Mouse (Mus musculus) ovary, postnatal 14 days (tissue): Measurements from ENCODE around the gene Shd.

ENCODE experiments used
- DNase-seq: peaks from one replicate; pipeline ENCODE4 v3.0.0; 2022; ENCODE audit warnings: low spot score

Gene Shd

DNA sequence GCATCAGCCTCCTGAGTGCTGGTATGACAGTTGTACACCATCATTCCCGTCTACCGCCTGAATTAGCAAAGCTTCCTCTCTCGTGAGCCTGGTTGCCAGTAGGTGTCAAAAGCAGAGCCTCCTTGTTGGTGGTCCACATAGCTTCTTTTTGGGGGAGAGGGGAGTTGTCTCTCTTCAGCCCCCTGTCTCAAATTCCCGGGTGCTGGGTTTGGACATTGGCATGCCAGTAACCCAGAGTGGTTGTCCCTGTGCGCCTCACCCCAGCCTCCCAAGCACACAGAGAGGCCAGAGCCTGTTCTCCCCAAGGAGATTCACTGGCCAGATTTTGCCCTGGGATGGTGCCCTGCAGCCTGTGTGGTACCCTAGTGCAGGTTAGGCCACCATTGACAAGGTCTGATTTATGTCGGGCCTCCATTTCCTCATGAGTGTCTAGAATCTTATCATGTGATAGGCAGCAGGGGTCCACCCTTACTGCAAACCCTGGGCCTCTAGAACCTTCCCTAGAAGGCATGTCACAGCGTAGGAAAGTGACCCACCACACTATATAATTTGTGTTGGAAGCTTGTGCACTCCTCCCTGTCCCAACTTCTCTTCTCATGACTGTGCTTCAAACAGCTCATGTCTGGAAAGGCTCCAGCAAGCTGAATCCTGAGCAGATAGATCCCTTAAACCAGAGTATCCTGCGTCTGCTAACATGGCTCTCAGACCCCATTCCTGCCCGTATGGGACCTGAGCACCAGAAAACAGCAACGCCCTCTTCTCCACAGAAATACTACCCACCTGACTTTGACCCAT is 10.1 kb upstream of the Shd start:
- DNase-seq = no peak

DNA sequence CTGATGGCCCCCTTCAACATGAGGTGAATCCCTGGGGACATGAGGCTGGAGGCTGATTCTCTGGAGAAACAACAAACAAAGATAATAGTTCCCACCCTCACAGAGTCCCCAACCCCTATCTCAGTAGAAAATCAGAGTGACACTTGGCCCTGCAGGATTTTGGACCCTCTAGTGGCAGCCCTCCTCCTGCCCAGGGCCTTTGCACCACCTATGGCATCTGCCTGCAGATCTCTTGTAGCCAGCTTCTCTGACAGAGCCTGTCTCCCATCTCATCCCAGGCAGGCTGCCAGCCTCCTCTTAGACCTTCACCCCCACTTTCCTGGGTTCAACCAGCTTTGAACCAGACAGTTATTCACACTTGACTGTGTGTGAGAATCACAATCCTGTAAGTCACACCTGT is 9.5 kb upstream of the Shd start:
- DNase-seq = no peak

DNA sequence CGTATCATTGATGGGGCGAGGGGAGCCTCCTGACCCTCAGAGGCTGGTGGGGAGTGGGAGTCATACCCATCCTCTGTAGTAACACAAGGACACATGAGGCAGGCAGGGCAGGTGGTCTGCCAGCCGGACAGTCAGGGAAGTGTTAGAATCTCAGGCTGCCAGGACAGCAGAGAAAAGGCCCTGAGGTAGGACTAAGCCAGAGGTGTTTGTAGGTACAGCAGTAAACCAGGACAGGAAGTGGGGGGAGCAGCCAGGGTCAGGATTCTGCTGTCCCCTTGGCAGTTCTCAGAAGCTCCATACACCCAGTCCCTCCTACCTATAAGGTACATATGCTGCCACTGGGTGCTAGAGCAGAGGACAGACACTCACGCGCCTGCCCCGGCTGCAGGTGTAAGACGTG is 8.6 kb upstream of the Shd start:
- no peak for DNase-seq

DNA sequence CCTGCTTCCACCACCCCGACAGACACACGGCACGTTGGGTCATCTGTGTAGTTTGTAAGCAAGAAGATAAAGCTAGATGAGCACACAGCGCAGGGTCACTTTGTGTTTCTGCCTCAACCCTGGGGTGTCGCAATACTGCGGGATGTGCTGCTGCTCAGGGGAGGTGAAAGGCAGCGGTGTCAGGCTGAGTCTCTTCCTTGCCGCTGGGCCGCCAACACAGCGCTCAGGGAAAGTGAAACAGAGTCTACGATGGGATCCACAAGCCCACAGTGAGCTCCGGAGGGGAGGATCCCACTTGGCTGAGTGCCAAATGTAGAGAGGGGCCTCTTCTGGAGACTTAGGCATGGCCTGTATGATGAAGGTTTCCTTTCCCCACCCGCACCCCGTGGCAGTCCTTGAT is 7.1 kb upstream of the Shd start:
- no peak for DNase-seq

DNA sequence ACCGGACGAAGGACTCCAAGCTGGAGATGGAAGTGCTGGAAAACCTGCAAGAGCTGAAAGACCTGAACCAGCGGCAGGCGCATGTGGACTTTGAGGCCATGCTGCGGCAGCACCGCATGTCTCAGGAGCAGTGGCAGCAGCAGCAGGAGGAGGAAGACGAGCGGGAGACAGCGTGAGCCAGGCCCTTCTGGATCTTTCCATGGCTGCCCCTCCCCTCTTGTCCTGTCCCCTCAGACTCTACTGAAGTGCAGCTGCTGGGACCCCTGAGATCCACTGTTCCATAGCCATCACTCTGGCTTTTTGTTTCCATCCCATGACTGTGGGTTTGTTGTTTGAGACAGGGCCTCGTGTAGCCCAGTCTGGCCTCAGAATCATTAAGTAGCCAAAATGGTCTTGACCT is 5.8 kb upstream of the Shd start:
- no peak for DNase-seq

DNA sequence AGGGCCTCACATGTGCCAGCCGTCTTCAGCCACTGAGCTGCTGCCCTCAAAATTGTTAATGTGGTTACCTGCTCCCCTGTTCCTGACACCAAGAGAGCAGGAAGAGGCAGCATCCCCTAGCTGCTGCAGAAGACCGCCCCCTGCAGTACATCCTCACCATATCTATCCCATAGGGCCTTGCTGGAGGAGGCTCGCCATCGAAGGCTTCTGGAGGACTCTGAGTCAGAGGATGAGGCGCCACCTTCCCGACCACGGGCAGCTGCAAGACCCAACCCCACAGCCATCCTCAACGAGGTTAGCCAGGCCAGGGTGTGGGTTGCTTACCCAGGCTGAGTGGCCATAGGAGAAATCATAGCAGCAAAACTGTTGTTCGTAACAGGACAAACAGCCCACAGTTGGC is 5.3 kb upstream of the Shd start:
- no peak for DNase-seq

DNA sequence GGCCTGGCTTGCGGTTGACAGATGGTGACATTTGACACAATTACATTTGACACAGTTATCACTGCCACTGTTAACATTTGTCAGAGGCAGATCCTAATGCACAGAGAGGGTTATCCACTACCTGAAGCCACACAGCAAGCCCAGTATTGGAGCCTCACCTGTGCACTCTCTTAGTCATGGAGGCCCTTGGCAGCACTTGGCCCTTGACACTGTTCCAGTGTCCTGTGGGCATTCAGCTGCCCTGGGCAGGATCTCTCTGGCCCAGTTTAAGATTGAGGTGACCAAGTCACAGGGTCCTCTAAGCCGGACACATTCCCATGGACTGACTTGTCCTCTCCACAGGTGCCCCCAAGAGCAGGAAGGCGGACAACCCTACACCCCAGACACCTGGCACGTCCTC is 3.1 kb upstream of the Shd start:
- DNase-seq = no peak

DNA sequence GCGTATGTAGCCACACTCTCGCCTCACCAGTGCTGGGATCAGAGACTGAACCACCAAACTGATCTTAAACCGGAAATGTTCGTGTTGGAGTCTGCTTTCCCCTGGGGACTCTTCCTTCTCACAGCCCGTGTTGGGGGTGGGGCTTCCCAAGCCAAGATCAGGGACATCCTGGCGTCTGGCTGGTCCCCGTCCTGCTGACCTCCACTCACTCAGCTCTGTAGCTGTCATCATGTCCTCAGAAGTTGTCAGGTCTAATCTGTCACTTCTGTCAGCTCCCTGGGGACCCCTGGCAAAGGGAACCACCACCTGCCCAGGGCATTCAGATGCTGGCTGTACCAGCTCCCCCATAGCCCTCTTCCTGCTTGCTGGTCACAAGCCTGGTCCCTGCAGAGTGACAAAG is 2.1 kb upstream of the Shd start:
- DNase-seq = no peak

DNA sequence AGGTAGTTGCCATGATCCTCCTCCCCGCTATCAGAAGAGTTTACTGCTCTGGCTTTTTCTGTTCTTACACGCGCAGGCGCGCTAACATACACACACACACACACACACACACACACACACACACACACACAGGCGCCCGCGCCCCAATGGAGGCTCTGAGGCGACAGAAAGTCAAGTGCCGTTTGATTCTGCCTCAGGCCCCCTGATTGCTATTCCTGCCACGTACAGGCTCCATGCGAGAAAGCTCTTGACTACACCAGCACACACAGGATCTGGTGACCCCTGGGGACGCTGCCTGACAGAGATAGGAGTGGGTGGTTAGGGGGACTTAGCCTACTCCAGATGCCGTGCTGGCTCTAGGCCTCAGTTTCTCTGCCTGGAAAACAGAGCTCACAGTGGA is 707 bp upstream of the Shd start:
- no peak for DNase-seq

DNA sequence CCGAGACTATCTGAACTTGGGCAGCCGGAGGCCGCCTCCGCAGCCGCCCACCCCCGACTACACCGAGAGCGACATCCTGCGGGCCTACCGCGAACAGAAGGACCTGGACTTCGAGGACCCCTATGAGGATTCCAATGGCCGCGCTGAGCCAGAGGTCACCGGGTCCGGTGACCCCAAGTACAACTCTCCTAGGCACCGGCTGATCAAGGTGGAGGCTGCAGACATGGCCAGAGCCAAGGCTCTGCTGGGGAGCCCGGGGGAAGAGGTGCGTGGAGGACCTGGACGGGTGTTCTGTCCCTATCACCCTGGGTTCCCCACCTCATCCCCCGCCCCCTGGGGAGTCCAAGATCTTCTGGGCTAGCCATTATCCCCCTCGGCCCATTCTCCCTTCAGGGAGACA is 1.2 kb downstream of the Shd start:
- no peak for DNase-seq

DNA sequence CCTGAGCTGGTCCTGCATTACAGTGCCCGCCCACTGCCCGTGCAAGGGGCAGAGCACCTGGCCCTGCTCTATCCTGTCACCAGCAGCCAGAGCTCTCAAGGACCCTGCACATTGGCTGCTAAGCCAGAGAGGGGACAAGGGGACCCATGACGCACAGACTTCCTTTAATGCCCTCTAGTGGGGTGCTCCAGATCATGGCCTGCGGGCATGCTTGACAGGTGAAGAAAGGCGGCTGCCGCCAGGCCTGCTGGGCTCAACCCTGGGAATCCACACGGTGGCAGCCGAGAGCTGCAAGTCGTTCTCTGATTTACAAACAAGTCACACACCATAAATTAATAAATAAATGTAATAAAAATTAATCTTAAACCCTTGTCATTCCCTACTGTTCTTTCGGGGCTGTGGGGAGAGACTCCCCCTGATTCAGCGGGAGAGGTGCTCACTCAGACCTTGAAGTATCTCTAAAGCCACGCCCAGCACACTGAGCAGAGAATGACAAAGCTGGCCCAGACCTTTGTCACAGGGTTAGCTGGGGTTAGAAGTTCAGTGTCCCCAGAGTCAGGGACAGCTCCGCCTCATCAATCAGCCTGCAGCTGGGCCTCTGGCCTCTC is 6.1 kb downstream of the Shd start:
- DNase-seq = peak; percentile 76

DNA sequence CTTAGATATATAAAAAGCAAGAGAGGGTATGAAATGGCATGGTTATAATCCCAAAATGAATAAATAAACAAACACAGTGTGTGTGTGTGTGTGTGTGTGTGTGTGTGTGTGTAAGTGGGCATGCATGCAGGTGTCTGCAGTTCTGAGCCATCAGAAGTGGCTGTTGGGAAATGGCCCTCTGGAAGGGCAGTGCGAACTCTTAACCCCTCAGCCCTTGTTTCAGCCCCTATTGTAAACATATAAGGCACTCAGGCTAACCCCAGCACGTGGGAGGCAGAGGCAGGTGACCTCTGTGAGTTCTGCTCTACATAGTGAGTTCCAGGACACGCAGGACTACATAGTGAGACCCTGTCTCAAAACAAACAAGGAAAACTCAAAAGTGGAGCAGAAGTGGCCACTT is 7.0 kb downstream of the Shd start:
- no peak for DNase-seq

DNA sequence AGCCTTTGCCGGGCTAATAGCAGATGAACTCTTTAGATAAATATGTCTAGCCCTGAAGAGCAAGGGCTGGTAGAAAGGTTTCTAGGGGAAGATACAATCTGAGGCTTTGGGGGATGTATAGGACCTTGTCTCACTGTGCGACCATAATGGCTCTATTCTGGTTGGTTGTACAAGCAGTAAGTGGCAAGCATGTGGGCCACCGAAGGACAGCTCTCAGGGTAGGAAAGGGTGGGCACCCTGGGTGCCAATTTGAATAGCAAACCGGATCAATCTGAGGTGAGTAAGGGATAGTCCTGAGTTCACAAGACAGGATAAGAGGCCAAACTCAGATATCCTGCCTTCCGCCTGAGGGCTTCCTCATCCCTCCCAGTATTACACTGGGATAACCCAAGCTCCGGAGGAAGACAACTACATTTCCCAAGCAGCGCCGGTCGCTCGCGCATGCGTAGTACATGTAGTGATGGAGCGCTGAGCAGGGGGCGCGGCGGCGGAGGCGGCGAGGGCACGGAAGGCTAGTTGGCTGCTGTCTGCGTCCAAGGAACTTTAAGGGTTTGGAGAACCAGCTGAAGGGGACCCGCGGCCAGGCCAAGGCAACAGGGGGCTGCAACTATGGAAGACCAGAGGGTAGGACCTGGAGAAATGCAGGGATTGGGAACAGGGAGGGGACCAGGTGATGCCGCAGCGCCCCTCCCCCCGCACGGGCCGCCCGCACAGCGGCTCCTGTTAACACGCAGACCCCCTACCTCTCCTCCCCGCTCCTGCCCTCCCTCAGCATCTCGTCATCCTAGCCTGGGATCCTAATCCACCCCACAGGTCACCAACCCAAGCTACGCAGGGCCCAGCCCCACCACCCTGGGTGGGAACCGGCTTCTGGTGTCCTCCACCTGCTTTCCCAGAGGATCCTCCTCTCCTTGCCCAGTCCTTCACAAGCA is 16.0 kb downstream of the Shd start, which contains the start of gene Fsd1:
TSS of gene Fsd1 (plus strand) at position 480 of the 932 bp plus-strand sequence.
- no peak for DNase-seq

DNA sequence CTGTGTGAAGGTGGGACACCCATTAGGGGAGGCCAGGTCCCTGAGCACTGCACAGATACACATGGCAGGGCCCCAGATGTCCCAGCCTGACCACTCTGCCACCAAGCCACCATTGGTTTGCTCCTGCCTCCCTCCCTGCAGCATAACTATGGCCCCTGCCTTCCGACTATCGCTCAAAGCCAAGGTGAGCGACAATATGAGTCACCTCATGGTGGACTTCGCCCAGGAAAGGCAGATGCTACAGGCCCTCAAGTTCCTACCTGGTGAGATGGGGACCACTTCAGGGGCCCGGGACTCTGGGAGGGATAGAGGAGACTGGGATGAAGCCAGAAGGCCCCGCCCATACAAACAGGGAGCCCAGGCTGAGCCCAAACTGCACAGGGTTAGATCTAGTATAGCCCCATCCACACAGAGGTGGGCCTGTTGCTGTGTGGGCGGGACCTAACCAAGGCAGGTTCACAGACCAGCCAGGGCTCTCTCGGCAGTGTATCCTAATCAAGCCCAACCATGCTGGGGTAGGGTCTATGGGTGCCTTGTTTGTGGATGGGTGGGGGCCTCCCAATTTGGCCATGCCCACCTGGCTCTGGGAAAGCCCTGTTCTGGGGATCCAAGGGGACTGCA is 20.1 kb downstream of the Shd start:
- no peak for DNase-seq

DNA sequence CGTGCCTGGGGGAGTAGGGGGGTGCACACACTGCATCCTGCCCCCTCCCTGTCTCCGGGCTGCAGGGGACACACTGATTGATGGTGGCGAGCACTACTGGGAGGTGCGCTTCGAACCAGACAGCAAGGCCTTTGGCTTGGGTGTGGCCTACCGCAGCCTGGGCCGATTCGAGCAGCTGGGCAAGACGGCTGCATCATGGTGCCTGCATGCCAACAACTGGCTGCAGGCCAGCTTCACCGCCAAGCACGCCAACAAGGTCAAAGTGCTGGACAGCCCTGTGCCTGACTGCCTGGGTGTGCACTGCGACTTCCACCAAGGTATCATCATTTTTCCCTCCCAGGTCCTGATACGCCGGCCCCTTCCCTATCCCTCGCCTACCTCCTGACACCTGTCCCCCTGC is 25.7 kb downstream of the Shd start:
- DNase-seq = no peak

DNA sequence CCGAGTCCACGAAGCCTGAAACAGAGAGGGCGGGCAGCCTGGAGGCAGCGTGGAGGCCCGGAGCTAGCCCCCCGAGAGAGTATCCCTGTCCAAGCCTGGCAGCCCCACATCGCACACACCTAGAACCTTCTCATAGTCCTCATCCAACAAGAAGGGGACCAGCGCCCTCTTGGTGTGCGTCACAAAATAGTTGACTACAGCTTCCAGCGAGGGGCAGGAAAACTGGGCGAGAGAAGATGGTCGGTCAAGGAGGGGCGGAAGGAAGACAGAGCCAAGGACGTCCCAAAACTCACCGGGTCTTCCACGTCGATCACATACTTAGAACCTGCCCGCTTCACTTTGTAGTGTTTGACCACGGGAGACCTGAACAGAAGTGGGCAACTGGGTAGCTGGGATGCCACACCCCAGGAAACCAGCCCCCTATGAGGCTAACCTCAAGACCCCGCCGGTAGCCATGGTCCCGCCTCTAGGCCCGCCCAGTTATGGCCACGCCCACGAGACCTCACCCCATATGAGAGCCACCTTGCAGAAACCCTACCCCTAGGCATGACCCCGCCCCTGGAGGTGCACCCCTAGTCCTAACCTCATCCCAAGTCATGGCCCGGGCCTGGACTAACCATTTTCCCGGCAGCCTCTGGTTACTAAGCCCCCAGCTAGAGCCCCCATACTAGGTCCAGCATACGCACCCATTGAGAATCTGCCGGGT is 29.7 kb downstream of the Shd start:
- no peak for DNase-seq

DNA sequence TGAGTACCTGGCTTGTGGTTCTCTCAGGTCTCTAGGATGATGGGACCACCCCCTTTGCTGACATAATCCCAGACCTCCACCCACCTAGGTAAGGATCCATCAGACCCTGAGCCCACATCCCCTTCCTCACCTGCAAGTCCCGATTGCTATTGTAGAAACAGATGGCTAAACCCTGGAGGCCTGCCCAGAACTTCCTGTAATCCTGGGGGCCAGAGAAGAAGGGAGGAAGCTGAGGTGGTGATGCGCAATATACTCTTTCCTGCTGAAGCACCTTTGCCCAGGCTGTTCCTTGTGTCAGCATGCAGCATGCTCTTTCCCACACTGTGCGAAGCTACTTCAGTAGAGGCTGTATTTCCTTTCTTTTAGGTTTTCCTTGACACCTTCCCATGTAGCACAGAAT is 32.7 kb downstream of the Shd start:
- DNase-seq = no peak

DNA sequence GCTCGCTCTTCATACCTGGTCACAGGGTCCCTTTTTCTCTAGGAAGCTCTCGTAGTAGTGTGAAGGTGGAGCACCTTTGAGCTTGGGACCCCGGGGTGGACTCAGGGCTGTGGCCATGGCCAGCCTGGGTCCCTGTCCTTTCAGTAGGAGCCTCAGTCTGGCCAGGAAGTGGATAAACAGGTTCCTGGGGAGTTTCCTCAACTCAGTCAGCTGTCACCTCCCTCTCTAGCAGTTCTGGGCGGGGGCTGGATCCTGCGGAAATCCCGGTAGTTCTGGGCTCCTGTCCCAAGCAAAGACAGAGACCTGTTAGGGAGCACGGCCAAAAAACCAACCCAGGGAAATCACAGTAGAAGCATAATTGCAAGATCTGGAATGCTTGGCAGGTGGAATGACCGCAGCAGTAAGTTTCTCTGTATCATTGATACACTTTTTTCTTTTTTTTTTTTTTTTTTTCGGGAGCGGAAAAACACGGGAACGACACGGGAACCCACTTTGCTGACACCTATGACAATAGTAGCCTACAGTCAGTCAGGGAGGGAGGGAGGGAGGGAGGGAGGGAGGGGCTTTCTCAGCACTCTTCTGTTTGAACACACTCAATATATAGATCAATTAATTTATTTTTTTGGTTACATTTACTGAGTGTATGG is 35.3 kb downstream of the Shd start, which contains the start of the genes Stap2 and Mpnd:
TSS of gene Stap2 (minus strand) at position 170 of the 647 bp plus-strand sequence.
TSS of gene Mpnd (plus strand) at position 297 of the 647 bp plus-strand sequence.
- no peak for DNase-seq

DNA sequence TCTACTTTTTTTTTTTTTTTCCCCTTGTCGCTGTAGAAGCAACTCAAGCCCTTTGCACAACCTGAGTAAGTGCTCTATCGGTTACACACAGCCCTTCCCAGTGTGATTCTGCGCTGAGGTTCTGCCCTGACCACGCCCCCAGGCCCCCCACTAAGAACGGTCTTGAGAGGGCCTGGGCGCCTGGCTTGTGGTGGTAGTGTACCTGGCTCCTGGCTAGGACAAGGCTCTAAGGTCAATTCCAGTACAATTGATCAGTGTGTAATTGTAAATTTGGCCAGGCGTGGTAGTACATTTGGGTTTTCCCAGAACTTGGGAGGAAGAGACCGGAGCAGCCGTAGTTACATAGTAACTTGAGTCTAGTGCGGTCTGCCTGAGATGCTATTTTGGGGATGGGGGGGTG is 36.7 kb downstream of the Shd start:
- DNase-seq = no peak

DNA sequence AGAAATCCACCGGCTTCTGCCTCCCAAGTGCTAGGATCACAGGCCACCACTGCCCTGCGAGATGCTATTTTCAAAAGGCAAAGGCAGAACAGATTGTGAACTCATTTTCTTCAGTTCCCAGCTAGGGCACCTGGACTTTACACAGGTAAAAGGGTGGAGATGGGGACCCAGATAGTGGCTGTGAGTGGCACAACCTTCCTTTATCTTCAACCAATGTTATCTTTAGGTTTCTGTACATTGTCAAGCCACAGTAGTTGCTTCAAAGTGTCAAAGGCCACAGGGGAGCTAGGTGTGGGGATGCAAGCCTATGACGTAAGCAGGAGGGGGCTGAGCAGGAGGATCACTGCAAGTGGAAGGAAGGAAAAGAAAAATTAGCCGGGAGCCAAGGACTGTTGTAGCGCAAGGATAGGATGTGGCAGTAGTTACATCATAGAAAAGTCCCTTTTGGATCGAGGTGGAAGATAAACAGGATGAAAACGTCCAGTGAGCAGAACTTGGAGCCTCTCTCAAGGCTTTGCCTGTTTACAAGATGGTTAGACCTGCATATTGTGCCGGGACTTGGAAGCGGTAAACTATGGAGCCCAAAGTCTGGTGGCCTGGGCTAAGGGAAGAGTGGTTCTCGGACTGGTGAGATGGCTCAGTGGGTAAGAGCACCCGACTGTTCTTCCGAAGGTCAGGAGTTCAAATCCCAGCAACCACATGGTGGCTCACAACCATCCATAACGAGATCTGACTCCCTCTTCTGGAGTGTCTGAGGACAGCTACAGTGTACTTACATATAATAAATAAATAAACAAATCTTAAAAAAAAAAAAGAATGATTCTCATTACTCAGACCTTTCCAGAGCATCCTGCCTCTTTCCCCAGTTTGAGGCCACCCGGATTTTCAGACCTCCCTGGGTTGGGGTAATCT is 37.4 kb downstream of the Shd start:
- no peak for DNase-seq
